Mouse (Mus musculus) left cerebral cortex, adult 2 months (tissue): ENCODE results near the gene Camkk1. TPM values are rescaled to one million over a fixed set of nuclear protein-coding genes. Genes with fewer than 3 reads are reported as not detected.

Experiments used
- DNase-seq, 2 experiments: peaks; one replicate each; pipeline ENCODE4 v3.0.0; 2021 to 2022; ENCODE audit warnings: low spot score in 2 of 2, mixed read lengths in 1 of 2; ENCODE audit errors: extremely low spot score in 1 of 2
- H3K27ac ChIP-seq: fragments of 200-600 bp; 2 replicates; pipeline ENCODE4 v1.8.1; 2022
- H3K4me3 ChIP-seq: fragments of 200-600 bp; 2 replicates; pipeline ENCODE4 v1.8.1; 2022
- CTCF ChIP-seq: fragments of 200-600 bp; IDR thresholded peaks from 2 replicates; pipeline ENCODE4 v1.8.1; 2022; ENCODE audit warnings: antibody characterized with exemption, mild to moderate bottlenecking, moderate library complexity
- intact Hi-C: fragments of 180-260 bp; cut with DNase I; formaldehyde crosslinking; loops from one replicate; pipeline ENCODE4 v1.15.1; 2025
- total RNA-seq, 2 experiments: library from RNA; stranded (reverse); gene quantifications; 2 replicates each; pipeline ENCODE4 v1.2.3; 2021

The Camkk1 gene
- total RNA-seq, 2 experiments from 2014 or later: 118 to 126 TPM

- DNase-seq: no peak
Measured at GRCm38 (mm10) chr11:73016103-73016420, 2.7 kb upstream of the Camkk1 start.

DNA sequence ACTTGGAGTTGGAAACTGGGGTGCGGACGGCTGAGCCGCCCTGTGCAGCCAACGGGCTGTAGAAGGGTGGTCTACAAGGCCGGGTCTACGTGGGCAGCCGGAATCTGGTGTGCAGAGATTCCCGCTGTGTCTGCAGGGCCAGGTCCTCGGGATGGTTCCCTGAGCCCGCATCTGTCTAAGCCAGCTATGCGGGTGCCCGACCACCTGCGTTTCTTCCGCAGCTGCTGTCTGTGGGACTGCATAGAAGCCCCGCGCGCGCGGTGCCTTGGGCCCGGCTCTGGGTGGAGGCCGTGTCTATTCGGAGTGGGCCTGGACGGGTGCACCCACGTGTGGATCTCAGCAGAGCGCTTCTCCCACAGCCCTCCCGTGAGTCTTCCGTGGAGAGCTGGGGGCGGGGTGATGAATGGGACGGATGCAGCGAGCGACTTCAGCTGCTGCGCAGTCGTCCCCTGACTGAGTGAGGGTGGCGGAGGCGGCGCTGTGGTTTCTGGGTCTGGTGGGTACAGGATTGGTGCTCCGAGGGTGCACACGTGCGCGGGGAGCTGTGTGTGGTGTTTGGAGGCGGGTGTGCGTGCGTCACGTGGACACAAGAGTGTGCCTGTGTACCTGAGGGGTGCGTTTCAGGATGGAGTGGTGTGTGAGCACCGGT, 463 bp downstream of the Camkk1 start:
- TF ChIP-seq CTCF: no peak
- Histone ChIP-seq H3K27ac (peak overlapping the region; percentile 96), H3K4me3 (peak overlapping the region; percentile 94)
- peak; percentile 82 to 84 for DNase-seq
- intact Hi-C loops: loop anchor here (1.0 to 2.0 kb wide), 2 partner anchors 28 to 452 kb away; partner anchors contain the start of gene Ncbp3

More at GRCm38 (mm10) chr11:73016103-73016420, 2.7 kb upstream of the Camkk1 start:
- intact Hi-C loops: no loop called here
- TF ChIP-seq CTCF: no peak
- H3K27ac ChIP-seq: peak overlapping the region; percentile 60; the same call in 1 of the 2 replicates
- no peak overlapping the region for H3K4me3 ChIP-seq

- H3K4me3 ChIP-seq: peak overlapping the region; percentile 94
- intact Hi-C loops: loop anchor here (5.0 kb wide), 1 partner anchor 529 kb away; no protein-coding TSS in a partner anchor
- DNase-seq: peak; percentile 26 to 50
Measured at GRCm38 (mm10) chr11:73020953-73021800, 2.4 kb downstream of the Camkk1 start.

DNA sequence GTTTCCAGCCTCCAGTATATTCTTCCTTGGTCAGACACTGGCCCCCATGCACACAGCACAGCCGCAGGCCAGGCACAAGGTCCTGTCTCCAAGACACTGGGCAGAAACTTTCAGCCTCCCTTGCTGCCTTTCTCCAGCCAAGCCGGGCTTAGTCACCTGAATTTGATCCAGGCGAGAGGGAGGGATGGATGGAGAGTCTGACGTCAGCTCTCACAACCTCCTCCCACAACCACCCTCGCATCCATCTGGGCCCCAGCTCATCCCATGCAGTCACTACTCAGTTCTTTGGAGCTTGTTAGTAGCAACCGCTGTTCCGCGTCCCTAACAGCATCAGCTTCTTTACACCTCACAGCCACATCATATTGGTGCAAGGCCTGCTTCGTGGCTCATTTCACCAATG, 4.3 kb downstream of the Camkk1 start:
- intact Hi-C loops: loop anchor here (5.0 kb wide), 1 partner anchor 531 kb away; no protein-coding TSS in a partner anchor
- DNase-seq: peak; percentile 80 to 87
- Histone ChIP-seq H3K4me3 (no peak overlapping the region), H3K27ac (peak overlapping the region; percentile 70)
- no peak for TF ChIP-seq CTCF

More at GRCm38 (mm10) chr11:73020953-73021800, 2.4 kb downstream of the Camkk1 start:
- no peak for TF ChIP-seq CTCF
- H3K27ac ChIP-seq: peak overlapping the region; percentile 78

- DNase-seq: no peak
- intact Hi-C loops: loop anchor here (5.0 kb wide), 1 partner anchor 532 kb away; no protein-coding TSS in a partner anchor
- no peak for TF ChIP-seq CTCF
- no peak overlapping the region for H3K4me3 ChIP-seq
- H3K27ac ChIP-seq: peak overlapping the region; percentile 56
Measured at GRCm38 (mm10) chr11:73023827-73024226, 5.0 kb downstream of the Camkk1 start.

DNA sequence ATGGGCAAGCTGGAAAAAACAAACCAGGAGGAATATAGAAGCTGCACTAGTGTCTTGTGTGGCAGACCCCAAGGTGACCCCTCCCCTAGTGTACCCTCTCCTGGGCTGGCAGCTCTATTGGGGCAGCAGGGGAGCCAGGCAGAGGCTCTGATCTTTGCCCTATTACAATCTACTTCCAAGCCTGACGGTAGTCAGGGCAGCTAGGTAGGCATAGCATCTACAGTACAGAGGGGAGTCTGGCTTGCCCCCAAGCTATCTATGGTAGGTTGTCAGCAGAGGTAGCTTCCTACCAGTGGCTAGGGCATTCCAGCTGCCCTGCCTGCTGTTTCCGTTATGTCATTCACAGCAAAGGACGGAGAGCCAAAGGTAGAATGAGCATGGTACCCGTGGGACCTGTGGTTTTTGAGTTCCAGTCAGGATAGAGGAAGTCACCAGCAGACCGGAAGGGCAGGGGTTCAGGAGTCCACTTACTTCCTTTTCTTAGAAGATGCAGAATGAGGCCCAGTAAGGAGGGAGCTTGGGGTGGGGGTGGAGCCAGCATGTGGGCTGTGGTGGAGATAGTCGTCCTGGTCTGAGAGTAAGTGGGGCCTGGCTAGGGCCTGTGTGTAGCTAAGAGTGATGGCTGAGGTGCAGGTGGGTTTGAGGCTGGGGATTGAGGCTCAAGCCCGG, 5.6 kb downstream of the Camkk1 start:
- peak overlapping the region; percentile 56 for H3K27ac ChIP-seq
- DNase-seq: no peak
- intact Hi-C loops: loop anchor here (5.0 kb wide), 1 partner anchor 532 kb away; no protein-coding TSS in a partner anchor
- H3K4me3 ChIP-seq: no peak overlapping the region
- TF ChIP-seq CTCF: no peak

- Histone ChIP-seq H3K4me3 (no peak overlapping the region), H3K27ac (no peak overlapping the region)
- TF ChIP-seq CTCF: no peak
- intact Hi-C loops: no loop called here
- no peak for DNase-seq
Measured at GRCm38 (mm10) chr11:73026961-73027360, 8.2 kb downstream of the Camkk1 start.

GRCm38 (mm10) chr11:73030821-73031498, 12.2 kb downstream of the Camkk1 start:
- peak overlapping the region; percentile 31 for H3K4me3 ChIP-seq
- H3K27ac ChIP-seq: peak overlapping the region; percentile 53
- intact Hi-C loops: no loop called here
- peak; percentile 85 to 88 for DNase-seq
- peak; percentile 11; the same call in 1 of the 2 replicates for TF ChIP-seq CTCF

DNA sequence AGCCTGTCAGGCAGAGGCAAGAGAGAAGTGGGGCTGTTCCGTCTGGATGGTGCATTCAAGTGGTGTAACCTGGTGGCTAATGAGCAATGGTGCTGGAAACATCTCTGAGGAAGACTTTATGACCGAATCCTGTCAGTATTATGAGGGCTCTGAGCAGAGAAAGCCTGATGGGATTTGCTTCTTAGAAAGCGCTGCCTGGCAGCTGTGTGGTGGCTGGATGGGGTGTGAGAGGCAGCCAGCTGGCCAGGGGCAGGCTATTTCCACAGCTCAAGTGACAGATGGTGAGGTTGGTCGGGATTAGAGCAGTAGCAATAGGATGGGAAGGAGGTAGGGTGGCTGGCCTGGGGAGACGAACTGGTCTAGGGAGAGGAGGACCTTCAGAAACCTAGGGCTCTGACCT, 12.7 kb downstream of the Camkk1 start:
- peak overlapping the region; percentile 34 for H3K27ac ChIP-seq
- intact Hi-C loops: no loop called here
- no peak overlapping the region for H3K4me3 ChIP-seq
- no peak for DNase-seq
- TF ChIP-seq CTCF: no peak

GRCm38 (mm10) chr11:73036077-73036476, 17.3 kb downstream of the Camkk1 start:
- intact Hi-C loops: no loop called here

DNA sequence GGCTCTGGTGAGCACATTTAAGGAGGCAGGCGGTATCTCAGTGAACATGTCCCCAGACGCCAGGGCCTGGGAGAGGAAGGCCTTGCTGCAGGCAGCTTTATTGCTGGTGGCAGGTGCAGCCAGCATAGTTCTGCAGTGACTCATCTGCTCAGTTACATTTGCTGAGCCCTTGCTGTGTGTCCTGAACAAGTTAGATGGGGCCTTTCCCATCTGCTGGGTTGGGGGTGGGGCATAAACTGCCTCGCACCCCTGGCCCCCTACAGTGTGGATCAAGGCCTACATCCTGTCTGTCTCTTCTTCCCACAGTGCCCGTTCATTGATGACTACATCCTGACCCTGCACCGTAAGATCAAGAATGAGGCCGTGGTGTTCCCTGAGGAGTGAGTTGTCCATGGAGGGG, 18.1 kb downstream of the Camkk1 start:
- DNase-seq: no peak
- H3K27ac ChIP-seq: no peak overlapping the region
- intact Hi-C loops: no loop called here
- no peak for TF ChIP-seq CTCF
- no peak overlapping the region for H3K4me3 ChIP-seq

More at GRCm38 (mm10) chr11:73036077-73036476, 17.3 kb downstream of the Camkk1 start:
- TF ChIP-seq CTCF: no peak
- DNase-seq: no peak
- Histone ChIP-seq H3K4me3 (no peak overlapping the region), H3K27ac (no peak overlapping the region)
